Mouse (Mus musculus) testis, adult 2 months (tissue): ENCODE measurements around the gene Akt2.

Experiments used
- CTCF ChIP-seq: fragments of 200-500 bp; IDR thresholded peaks from 2 replicates; pipeline ENCODE4 v1.5.1; 2012; ENCODE audit warnings: low read depth, mild to moderate bottlenecking, inconsistent platforms, low read length, moderate library complexity; ENCODE audit not compliant: control insufficient read depth, insufficient read depth, insufficient replicate concordance
- POLR2A ChIP-seq: fragments of 200-500 bp; IDR thresholded peaks from 2 replicates; pipeline ENCODE4 v1.6.1; 2012; ENCODE audit warnings: low read depth, mild to moderate bottlenecking, inconsistent platforms, low read length, moderate library complexity; ENCODE audit not compliant: control insufficient read depth

DNA sequence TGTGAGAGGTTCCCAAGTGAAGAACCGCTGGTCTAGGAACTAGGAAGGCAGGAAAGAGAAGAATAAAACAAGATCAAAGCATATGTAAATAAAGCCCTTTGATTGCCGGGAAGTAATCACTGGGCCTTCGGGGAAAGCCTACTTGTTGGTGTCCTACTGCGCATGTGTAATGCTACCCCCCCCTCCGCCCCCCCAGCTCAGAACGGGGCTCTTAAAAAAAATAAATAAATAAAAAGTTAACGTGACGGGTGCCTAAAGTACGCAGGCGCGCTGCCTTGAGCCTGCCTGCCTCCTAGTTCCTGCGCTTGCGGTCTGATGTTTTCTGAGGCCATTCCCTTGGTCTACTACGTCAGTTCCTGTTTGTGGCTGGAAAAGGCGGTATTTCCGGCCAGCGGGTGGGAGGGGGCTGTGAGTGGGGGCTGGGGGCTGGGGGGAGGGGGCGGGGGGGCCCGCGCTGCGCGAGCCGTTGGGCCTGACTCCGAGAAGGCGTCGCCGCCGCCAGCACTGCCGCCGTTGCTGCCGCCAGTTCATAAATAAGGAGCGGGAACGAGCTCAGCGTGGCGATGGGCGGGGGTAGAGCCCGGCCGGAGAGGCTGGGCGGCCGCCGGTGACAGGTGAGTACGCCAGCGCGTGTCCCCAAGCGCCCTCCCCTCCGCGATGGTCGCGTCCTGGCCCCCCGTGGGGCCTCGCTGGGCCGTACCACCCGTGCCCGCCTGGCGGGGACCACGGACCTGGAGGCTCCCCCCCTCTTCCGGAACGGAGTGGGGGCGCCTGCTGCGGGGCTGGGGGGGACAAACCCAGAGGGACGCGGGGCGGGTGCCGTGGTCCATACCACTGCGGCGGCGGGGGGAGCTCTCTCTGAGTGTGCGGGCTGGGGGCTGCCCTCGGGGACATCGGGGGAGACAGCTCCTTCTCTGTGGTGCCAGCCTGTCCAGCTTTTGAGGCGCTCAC is at the start of gene Akt2:
- TF ChIP-seq CTCF (no peak), POLR2A (peak; percentile 59; the same call in 1 of the 2 replicates)
